Mouse (Mus musculus): ENCODE measurements at regions not wholly inside any gene's neighbourhood (a gene's known extent, or its start where the extent isn't known, plus 50 kb on each side); places are given as distances from the start of the nearest gene placed in this dataset.

- dilution Hi-C loops (cut with MboI; ENCODE audit: extremely low pct_ligation_motif_present, extremely low pct_unique_long_range_greater_than_20kb, low sequenced_read_pairs) (no loop called here), in situ Hi-C loops (cut with MboI; ENCODE audit: low pct_ligation_motif_present, low pct_unique_long_range_greater_than_20kb, low sequenced_read_pairs) (no loop called here)
- no peaks in the 10 kb centered on the region for H3K4me1 ChIP-seq (ENCODE audit: control insufficient read depth in 1 of 2, insufficient read depth in 2 of 2)
- H3K4me3 ChIP-seq (replicated peaks in 1 of 3; ENCODE audit: low read depth in 2 of 3, low read length in 2 of 3, poor library complexity in 1 of 3) = no peak overlapping the region
- TF ChIP-seq EP300 (IDR thresholded peaks at IDR 0.05; ENCODE audit: low read length) = no peak
- no peak for DNase-seq (ENCODE audit: extremely low read depth)
- peaks cover 86% of the 10 kb centered on the region for H3K9me3 ChIP-seq (replicated peaks; ENCODE audit: low read length)
- no peak overlapping the region for H3K9ac ChIP-seq (ENCODE audit: insufficient read depth, low read depth)
- no peaks in the 10 kb centered on the region for H3K27me3 ChIP-seq (replicated peaks)
- H3K79me2 ChIP-seq (replicated peaks; ENCODE audit: control insufficient read depth, extremely low read depth, insufficient read depth, poor library complexity, severe bottlenecking) = no peaks in the 10 kb centered on the region
- no peaks in the 10 kb centered on the region for H3K36me3 ChIP-seq (replicated peaks in 1 of 2; ENCODE audit: control insufficient read depth in 1 of 2, insufficient read depth in 1 of 2, low read length in 1 of 2)
- no peak overlapping the region for H3K4me2 ChIP-seq (ENCODE audit: insufficient read depth, low read depth, poor library complexity, severe bottlenecking)
- H3K27ac ChIP-seq (ENCODE audit: insufficient read depth, low read depth) = no peak overlapping the region
Observed at GRCm38 (mm10) chr13:70311226-70312055, 326.0 kb downstream of the Ice1 start.

- Histone ChIP-seq H3K4me2 (ENCODE audit: insufficient read depth, low read depth, poor library complexity, severe bottlenecking) (no peak overlapping the region), H3K4me1 (ENCODE audit: control insufficient read depth in 1 of 2, insufficient read depth in 2 of 2) (no peaks in the 10 kb centered on the region), H3K27ac (ENCODE audit: insufficient read depth, low read depth) (no peak overlapping the region), H3K79me2 (replicated peaks; ENCODE audit: control insufficient read depth, extremely low read depth, insufficient read depth, poor library complexity, severe bottlenecking) (no peaks in the 10 kb centered on the region), H3K9me3 (replicated peaks; ENCODE audit: low read length) (peaks cover 76% of the 10 kb centered on the region), H3K36me3 (replicated peaks in 1 of 2; ENCODE audit: control insufficient read depth in 1 of 2, insufficient read depth in 1 of 2, low read length in 1 of 2) (no peaks in the 10 kb centered on the region), H3K27me3 (replicated peaks) (no peaks in the 10 kb centered on the region), H3K4me3 (replicated peaks in 1 of 3; ENCODE audit: low read depth in 2 of 3, low read length in 2 of 3, poor library complexity in 1 of 3) (no peak overlapping the region), H3K9ac (ENCODE audit: insufficient read depth, low read depth) (no peak overlapping the region)
- in situ Hi-C loops (cut with MboI; ENCODE audit: low pct_ligation_motif_present, low pct_unique_long_range_greater_than_20kb, low sequenced_read_pairs) (no loop called here), dilution Hi-C loops (cut with MboI; ENCODE audit: extremely low pct_ligation_motif_present, extremely low pct_unique_long_range_greater_than_20kb, low sequenced_read_pairs) (no loop called here)
- TF ChIP-seq EP300 (IDR thresholded peaks at IDR 0.05; ENCODE audit: low read length) (no peak), CHD1 (IDR thresholded peaks at IDR 0.05; ENCODE audit: low read depth, low read length) (no peak), ZMIZ1 (IDR thresholded peaks at IDR 0.05; ENCODE audit: low read depth, low read length) (no peak), USF2 (conservative IDR thresholded peaks at IDR 0.05; ENCODE audit: low read depth, low read length) (no peak), UBTF (IDR thresholded peaks at IDR 0.05; ENCODE audit: low read depth, low read length) (no peak), CHD2 (IDR thresholded peaks at IDR 0.05; ENCODE audit: low read length) (no peak), ZNF384 (IDR thresholded peaks at IDR 0.05; ENCODE audit: low read depth, low read length) (no peak), PAX5 (IDR thresholded peaks at IDR 0.05; ENCODE audit: low read length) (no peak), USF1 (IDR thresholded peaks at IDR 0.05; ENCODE audit: low read depth, low read length) (no peak), IRF4 (IDR thresholded peaks at IDR 0.05; ENCODE audit: low read depth, low read length) (no peak), NRF1 (IDR thresholded peaks at IDR 0.05; ENCODE audit: low read depth, low read length) (no peak), E2F4 (IDR thresholded peaks at IDR 0.05; ENCODE audit: insufficient replicate concordance, low read depth, low read length) (no peak), SMC3 (IDR thresholded peaks at IDR 0.05; ENCODE audit: low read depth, low read length) (no peak), TCF12 (IDR thresholded peaks at IDR 0.05; ENCODE audit: low read depth, low read length) (no peak), ZKSCAN1 (IDR thresholded peaks at IDR 0.05; ENCODE audit: borderline replicate concordance, low read depth, low read length) (no peak), NELFE (IDR thresholded peaks at IDR 0.05; ENCODE audit: low read depth, low read length) (no peak), RCOR1 (conservative IDR thresholded peaks at IDR 0.05; ENCODE audit: low read depth, low read length) (no peak), ZC3H11A (IDR thresholded peaks at IDR 0.05; ENCODE audit: low read depth, low read length) (no peak), ELF1 (IDR thresholded peaks at IDR 0.05; ENCODE audit: low read depth, low read length) (no peak)
- no peak for DNase-seq (ENCODE audit: extremely low read depth)
Observed at GRCm38 (mm10) chr13:70313205-70313604, 324.2 kb downstream of the Ice1 start.
